ENCODE assay signal across 8 mouse cellular contexts in the genomic region with DNA sequence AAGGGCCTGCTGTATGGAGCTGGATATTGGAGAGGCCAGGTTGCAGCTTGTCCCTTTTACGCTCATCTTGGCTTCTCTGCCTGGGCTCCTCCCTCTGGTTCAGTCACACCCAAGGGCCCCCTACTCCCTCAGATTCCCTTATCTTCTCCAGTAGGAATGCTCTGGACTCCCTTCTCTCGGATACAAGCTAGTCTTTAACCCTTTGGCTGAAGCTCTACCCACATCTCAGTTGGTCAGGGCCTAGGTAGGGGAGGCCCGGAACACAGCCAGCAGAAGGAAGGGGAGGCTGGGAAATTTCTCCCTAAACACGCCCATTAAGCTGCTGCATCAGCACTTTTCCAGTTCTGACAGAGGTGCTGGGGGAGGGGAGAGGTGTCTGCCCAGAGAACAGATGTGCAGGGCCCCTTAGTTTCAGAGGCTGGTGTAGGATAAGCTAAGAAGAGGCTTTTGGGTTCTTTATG. TPM values are rescaled to one million over a fixed set of nuclear protein-coding genes. Genes with fewer than 3 reads are reported as not detected.
A peak's percentile ranks its signal among the peaks of the same experiment; 100 is the strongest.
DNase-seq lines count a peak whose midpoint lies in the region; ATAC-seq and TF ChIP-seq lines count a peak whose summit lies in the region.

No protein-coding gene starts in this region.

- H3K27ac ChIP-seq in heart, embryonic 10.5 days: peak overlapping the region; percentile 95
- H3K27ac ChIP-seq in kidney, postnatal 0 days: peak overlapping the region; percentile 89

- peak overlapping the region; percentile 84 for H3K4me2 ChIP-seq in kidney, postnatal 0 days (ENCODE audit: low read length)

- H3K36me3 ChIP-seq in heart, embryonic 10.5 days: peaks cover 16% of the 10 kb centered on the region
- no peaks in the 10 kb centered on the region for H3K36me3 ChIP-seq in kidney, postnatal 0 days (ENCODE audit: insufficient read depth, low read length)

- H3K27me3 ChIP-seq in heart, embryonic 10.5 days (ENCODE audit: insufficient read depth, poor library complexity, severe bottlenecking): no peaks in the 10 kb centered on the region
- H3K27me3 ChIP-seq in kidney, postnatal 0 days (ENCODE audit: insufficient read depth, low read length): no peaks in the 10 kb centered on the region

- peak overlapping the region; percentile 81 for H3K4me3 ChIP-seq in heart, embryonic 10.5 days
- peak overlapping the region; percentile 69 for H3K4me3 ChIP-seq in kidney, postnatal 0 days (replicated peaks; ENCODE audit: low read depth, low read length)

- ATAC-seq in kidney, postnatal 0 days (replicated peaks; ENCODE audit: low FRiP score, low read depth): peak; percentile 34

- DNase-seq in 3T3-L1 (ENCODE audit: low read depth, low spot score): peak; percentile 83
- peak; percentile 73 for DNase-seq in ZHBTc4 (ENCODE audit: low read depth, low spot score)
- peak; percentile 88 for DNase-seq in heart, embryonic 10.5 days (ENCODE audit: low spot score)
- DNase-seq in kidney, postnatal 0 days (ENCODE audit: low spot score): peak; percentile 80
- peak; percentile 55 to 59 for DNase-seq in lung, postnatal 4 days
- peak; percentile 54 for DNase-seq in thymus, postnatal 14 days
- DNase-seq in layer of hippocampus, adult 18-20 months (ENCODE audit: low spot score in 2 of 2): no peak
- DNase-seq in spleen, adult 18-20 months: no peak

- H3K4me1 ChIP-seq in heart, embryonic 10.5 days: peaks cover 80% of the 10 kb centered on the region
- H3K4me1 ChIP-seq in kidney, postnatal 0 days (replicated peaks; ENCODE audit: insufficient read depth, low read length): peaks cover 32% of the 10 kb centered on the region

- 2% methylated on average over 4 of the region's 4 CpGs for WGBS in heart, embryonic 10.5 days
- WGBS in kidney, postnatal 0 days: 0% methylated on average over 4 of the region's 4 CpGs

- no peak for TF ChIP-seq CTCF in kidney, postnatal 0 days (IDR thresholded peaks at IDR 0.05; ENCODE audit: low read depth)

- no peaks in the 10 kb centered on the region for H3K9me3 ChIP-seq in heart, embryonic 10.5 days
- H3K9me3 ChIP-seq in kidney, postnatal 0 days (replicated peaks; ENCODE audit: low read length): no peaks in the 10 kb centered on the region

- peak overlapping the region; percentile 68 for H3K9ac ChIP-seq in kidney, postnatal 0 days (ENCODE audit: low read depth, low read length)

RNA-seq across cellular contexts. Expression of a gene that starts 1.3 kb away (rescaled TPM):
- 27.1 and 32.7 TPM in 2 replicates for polyA plus RNA-seq in heart, embryonic 10.5 days (2016; fragmentation: Nextera tagmentation; extraction: Ambion mirVana)
- 8.4 and 8.9 TPM in 2 replicates for polyA plus RNA-seq in kidney, postnatal 0 days (2015; fragmentation: Nextera tagmentation; extraction: Ambion mirVana)
- 1 to 10 TPM; 7.0 to 8.0 TPM for total RNA-seq in layer of hippocampus, adult 18-20 months (2021)

RNA-seq across cellular contexts. Expression of a gene that starts 29.1 kb away (rescaled TPM):
- polyA plus RNA-seq in heart, embryonic 10.5 days (2016; fragmentation: Nextera tagmentation; extraction: Ambion mirVana): 0.12 and 0.30 TPM in 2 replicates
- polyA plus RNA-seq in kidney, postnatal 0 days (2015; fragmentation: Nextera tagmentation; extraction: Ambion mirVana): 0.20 and 0.28 TPM in 2 replicates
- total RNA-seq in layer of hippocampus, adult 18-20 months (2021): under 1 TPM; 0.15 to 0.64 TPM

RNA-seq across cellular contexts. Expression of a gene that starts 29.6 kb away (rescaled TPM):
- 18.2 and 23.2 TPM in 2 replicates for polyA plus RNA-seq in heart, embryonic 10.5 days (2016; fragmentation: Nextera tagmentation; extraction: Ambion mirVana)
- 8.1 and 9.8 TPM in 2 replicates for polyA plus RNA-seq in kidney, postnatal 0 days (2015; fragmentation: Nextera tagmentation; extraction: Ambion mirVana)
- 10 to 100 TPM; 11.4 to 12.2 TPM for total RNA-seq in layer of hippocampus, adult 18-20 months (2021)

RNA-seq across cellular contexts. Expression of a gene that starts 32.2 kb away (rescaled TPM):
- 15.4 and 35.8 TPM in 2 replicates for polyA plus RNA-seq in heart, embryonic 10.5 days (2016; fragmentation: Nextera tagmentation; extraction: Ambion mirVana)
- polyA plus RNA-seq in kidney, postnatal 0 days (2015; fragmentation: Nextera tagmentation; extraction: Ambion mirVana): 16.8 and 19.7 TPM in 2 replicates
- 1 to 10 TPM; 1.4 to 2.3 TPM for total RNA-seq in layer of hippocampus, adult 18-20 months (2021)

RNA-seq across cellular contexts. Expression of a gene that starts 45.0 kb away (rescaled TPM):
- polyA plus RNA-seq in heart, embryonic 10.5 days (2016; fragmentation: Nextera tagmentation; extraction: Ambion mirVana): 42.4 and 50.3 TPM in 2 replicates
- 85.3 and 86.0 TPM in 2 replicates for polyA plus RNA-seq in kidney, postnatal 0 days (2015; fragmentation: Nextera tagmentation; extraction: Ambion mirVana)
- total RNA-seq in layer of hippocampus, adult 18-20 months (2021): 10 to 100 TPM; 71.8 to 74.1 TPM

Comparison
In these comparisons a context has a peak if more than half of its experiments do, and no peak if none do; other contexts are left out.
1. DNase-seq: peak in 3T3-L1 (single experiment), ZHBTc4 (single experiment), heart, embryonic 10.5 days (single experiment), kidney, postnatal 0 days (single experiment), lung, postnatal 4 days (2 of 2) and thymus, postnatal 14 days (single experiment); none in layer of hippocampus, adult 18-20 months (0 of 2) and spleen, adult 18-20 months (0 of 2).